Mouse (Mus musculus): ENCODE measurements around the gene Gfod1. TPM values are rescaled to one million over a fixed set of nuclear protein-coding genes. Genes with fewer than 3 reads are reported as not detected.

The Gfod1 gene
- 0.63 TPM for polyA plus RNA-seq (2015; fragmentation: Illumina TruSeq; extraction: RNeasy Lipid Tissue Mini Kit (QIAGEN cat#74804); ENCODE audit: insufficient read depth, low read depth, low replicate concordance)

DNA sequence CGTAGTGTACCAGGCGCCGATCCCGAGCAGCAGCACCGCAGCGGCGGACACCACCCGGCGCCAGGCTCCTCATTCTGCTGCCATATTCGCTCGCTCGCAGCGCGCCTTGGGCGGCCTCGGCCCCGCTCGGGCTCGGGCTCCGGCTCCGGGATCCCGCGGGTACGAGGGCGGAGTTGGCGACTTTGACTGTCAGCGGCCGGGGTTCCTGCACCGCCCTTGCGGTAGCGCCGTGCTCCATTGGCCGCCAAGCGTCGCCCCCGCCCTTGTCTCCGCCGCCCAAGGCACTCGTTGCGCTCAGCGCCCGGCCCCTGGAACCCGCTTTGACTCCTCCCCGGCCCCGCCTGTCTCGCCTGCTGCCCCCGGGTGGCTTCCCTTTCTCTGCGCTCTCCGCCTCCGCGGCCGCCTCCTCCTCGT lies at the start of gene Gfod1:
TSS of gene Gfod1 (minus strand) at position 155 of the 414 bp plus-strand sequence.

GRCm38 (mm10) chr13:43171020-43171710 lies 132.8 kb downstream of the Gfod1 start, which contains the start of gene Tbc1d7:
Gene Tbc1d7, minus strand, starts transcription at chr13:43171501.

Other genes starting within 250 kb of the Gfod1 start
- gene Tbc1d7, start 132.7 kb downstream of the Gfod1 start, polyA plus RNA-seq (2015; fragmentation: Illumina TruSeq; extraction: RNeasy Lipid Tissue Mini Kit (QIAGEN cat#74804); ENCODE audit: insufficient read depth, low read depth, low replicate concordance), result 3.0 TPM
- 2.8 TPM for gene Sirt5, start 61.3 kb upstream of the Gfod1 start, polyA plus RNA-seq (2015; fragmentation: Illumina TruSeq; extraction: RNeasy Lipid Tissue Mini Kit (QIAGEN cat#74804); ENCODE audit: insufficient read depth, low read depth, low replicate concordance)
- 20.3 TPM for gene Nol7, start 94.2 kb upstream of the Gfod1 start, polyA plus RNA-seq (2015; fragmentation: Illumina TruSeq; extraction: RNeasy Lipid Tissue Mini Kit (QIAGEN cat#74804); ENCODE audit: insufficient read depth, low read depth, low replicate concordance)
- gene Ranbp9, start 177.1 kb upstream of the Gfod1 start, polyA plus RNA-seq (2015; fragmentation: Illumina TruSeq; extraction: RNeasy Lipid Tissue Mini Kit (QIAGEN cat#74804); ENCODE audit: insufficient read depth, low read depth, low replicate concordance), result 10.6 TPM